Mouse (Mus musculus) spleen, embryonic (tissue): ENCODE measurements around the gene Lenep.

Source experiments
- CTCF ChIA-PET: fragments of 350-600 bp; sonication (Branson Sonifier 250); formaldehyde crosslinking; loops from one replicate; lab custom pipeline; 2022; lab: Charles Lee

Lenep gene

GRCm38 (mm10) chr3:89392871-89393311 is 9.7 kb downstream of the Lenep start:
- CTCF ChIA-PET, result interaction anchor here (0.7 to 1.1 kb wide), 2 partner anchors 9 to 144 kb away, joined by 3 read pairs; no protein-coding TSS in a partner anchor

GRCm38 (mm10) chr3:89391663-89392511 is 10.7 kb downstream of the Lenep start:
- CTCF ChIA-PET, result interaction anchor here (0.7 to 1.1 kb wide), 6 partner anchors 8 to 145 kb away, joined by 3 to 10 read pairs (median 5); no protein-coding TSS in a partner anchor

- CTCF ChIA-PET, result interaction anchor here (0.6 to 1.0 kb wide), 7 partner anchors 9 to 1032 kb away, joined by 3 to 10 read pairs (median 5); partner anchors contain the start of gene Adam15
These were observed 11.6 kb downstream of the Lenep start for GRCm38 (mm10) chr3:89390699-89391662.

GRCm38 (mm10) chr3:89390111-89390515 is 12.5 kb downstream of the Lenep start:
- CTCF ChIA-PET, result interaction anchor here (0.6 to 1.0 kb wide), 3 partner anchors 27 to 1033 kb away, joined by 3 to 5 read pairs (median 3); partner anchors contain the start of gene Adam15

GRCm38 (mm10) chr3:89388901-89389740 is 13.5 kb downstream of the Lenep start:
- CTCF ChIA-PET, result interaction anchor here (0.6 kb wide), 1 partner anchor 63 kb away, joined by 3 read pairs; no protein-coding TSS in a partner anchor

GRCm38 (mm10) chr3:89388134-89388881 is 14.3 kb downstream of the Lenep start:
- CTCF ChIA-PET, result no interaction called here

- CTCF ChIA-PET, result no interaction called here
These were observed 15.0 kb downstream of the Lenep start for GRCm38 (mm10) chr3:89387632-89388031.

GRCm38 (mm10) chr3:89386438-89387420 is 15.9 kb downstream of the Lenep start:
- CTCF ChIA-PET, result interaction anchor here (0.6 kb wide), 1 partner anchor 64 kb away, joined by 3 read pairs; no protein-coding TSS in a partner anchor

- CTCF ChIA-PET, result interaction anchor here (0.6 to 1.0 kb wide), 6 partner anchors 11 to 74 kb away, joined by 3 to 5 read pairs (median 4); no protein-coding TSS in a partner anchor
These were observed 17.1 kb downstream of the Lenep start for GRCm38 (mm10) chr3:89385451-89385850.

- CTCF ChIA-PET, result interaction anchor here (0.6 to 1.1 kb wide), 7 partner anchors 8 to 75 kb away, joined by 3 to 7 read pairs (median 4); no protein-coding TSS in a partner anchor
These were observed 18.1 kb downstream of the Lenep start for GRCm38 (mm10) chr3:89384331-89385076.

GRCm38 (mm10) chr3:89383651-89384255 is 18.8 kb downstream of the Lenep start:
- CTCF ChIA-PET, result interaction anchor here (1.1 kb wide), 1 partner anchor 9 kb away, joined by 3 read pairs; no protein-coding TSS in a partner anchor

- CTCF ChIA-PET, result interaction anchor here (1.0 kb wide), 1 partner anchor 9 kb away, joined by 4 read pairs; no protein-coding TSS in a partner anchor
These were observed 19.6 kb downstream of the Lenep start for GRCm38 (mm10) chr3:89382950-89383349.

- CTCF ChIA-PET, result interaction anchor here (1.0 kb wide), 1 partner anchor 9 kb away, joined by 4 read pairs; no protein-coding TSS in a partner anchor
These were observed 20.3 kb downstream of the Lenep start for GRCm38 (mm10) chr3:89382033-89382882.

GRCm38 (mm10) chr3:89381233-89381632 is 21.4 kb downstream of the Lenep start:
- CTCF ChIA-PET, result no interaction called here

GRCm38 (mm10) chr3:89380711-89381110 is 21.9 kb downstream of the Lenep start:
- CTCF ChIA-PET, result interaction anchor here (1.7 kb wide), 1 partner anchor 15 kb away, joined by 5 read pairs; no protein-coding TSS in a partner anchor

- CTCF ChIA-PET, result interaction anchor here (1.7 kb wide), 1 partner anchor 16 kb away, joined by 5 read pairs; no protein-coding TSS in a partner anchor
These were observed 22.3 kb downstream of the Lenep start for GRCm38 (mm10) chr3:89380291-89380690.
